Mouse (Mus musculus) cerebellum, adult 8-10 months (tissue): ENCODE measurements around the gene Dazap2.

ENCODE experiments used
- DNase-seq: peaks from one replicate; pipeline ENCODE4 v3.0.0; 2022

The Dazap2 gene

DNA sequence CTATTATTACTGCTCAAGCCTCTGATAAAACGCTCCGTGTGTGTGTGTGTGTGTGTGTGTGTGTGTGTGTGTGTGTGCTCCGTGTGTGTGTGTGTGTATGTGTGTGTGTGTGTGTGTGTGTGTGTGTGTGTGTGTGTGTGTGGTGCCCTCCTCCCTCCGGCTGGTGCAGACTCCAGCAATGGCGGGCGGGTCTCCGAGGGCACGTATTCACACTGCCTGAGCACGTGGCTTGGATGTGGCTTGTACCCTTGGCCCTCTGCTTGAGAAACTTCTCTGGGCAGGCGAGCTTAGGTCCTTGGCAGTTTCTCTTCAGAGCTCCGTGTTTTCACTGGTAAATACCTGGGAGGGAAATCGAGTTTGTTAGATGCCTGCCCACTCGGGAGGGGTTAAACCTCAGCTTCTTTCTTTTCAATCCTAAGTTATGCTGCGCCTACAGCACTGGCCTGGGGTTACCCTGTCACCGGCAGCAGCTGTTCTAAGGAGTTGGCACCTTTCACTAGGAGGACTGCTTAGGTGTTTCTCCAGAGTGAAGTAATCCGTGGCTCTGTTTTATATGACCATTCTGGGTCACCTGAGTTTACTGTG is 26.2 kb downstream of the Dazap2 start:
- no peak for DNase-seq

DNA sequence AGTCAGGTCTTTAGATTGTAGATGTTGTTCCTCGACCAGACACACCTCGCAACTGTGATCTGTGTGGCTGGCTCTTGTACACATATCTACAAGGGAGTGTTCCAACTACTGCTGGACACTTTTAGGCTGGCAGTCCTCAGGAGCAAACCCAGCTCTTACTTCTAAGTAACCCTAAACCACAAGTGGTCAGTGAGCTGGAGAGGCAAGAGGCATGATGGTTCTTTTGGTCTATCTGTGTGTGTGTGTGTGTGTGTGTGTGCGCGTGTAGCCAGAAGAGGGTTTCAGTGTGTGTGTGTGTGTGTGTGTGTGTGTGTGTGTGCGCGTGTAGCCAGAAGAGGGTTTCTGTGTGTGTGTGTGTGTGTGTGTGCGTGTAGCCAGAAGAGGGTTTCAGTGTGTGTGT is 27.3 kb downstream of the Dazap2 start:
- DNase-seq, result no peak

DNA sequence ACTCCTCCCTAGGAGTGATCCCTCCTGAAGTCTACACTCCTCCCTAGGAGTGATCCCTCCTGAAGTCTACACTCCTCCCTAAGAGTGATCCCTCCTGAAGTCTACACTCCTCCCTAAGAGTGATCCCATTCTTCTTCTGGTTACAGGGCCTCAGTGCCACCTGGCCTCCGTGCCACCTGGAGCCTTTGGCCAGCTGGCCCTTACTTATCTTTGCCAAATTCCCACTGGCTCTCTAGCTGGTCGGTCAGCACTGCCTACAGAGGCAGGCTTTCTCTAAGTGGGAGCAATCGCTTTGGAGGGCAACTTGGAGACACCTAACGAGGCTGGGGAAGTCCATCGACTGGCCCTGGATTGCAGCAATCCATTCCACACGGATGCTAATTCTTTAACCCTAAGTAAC is 31.0 kb downstream of the Dazap2 start:
- peak; percentile 54 for DNase-seq

DNA sequence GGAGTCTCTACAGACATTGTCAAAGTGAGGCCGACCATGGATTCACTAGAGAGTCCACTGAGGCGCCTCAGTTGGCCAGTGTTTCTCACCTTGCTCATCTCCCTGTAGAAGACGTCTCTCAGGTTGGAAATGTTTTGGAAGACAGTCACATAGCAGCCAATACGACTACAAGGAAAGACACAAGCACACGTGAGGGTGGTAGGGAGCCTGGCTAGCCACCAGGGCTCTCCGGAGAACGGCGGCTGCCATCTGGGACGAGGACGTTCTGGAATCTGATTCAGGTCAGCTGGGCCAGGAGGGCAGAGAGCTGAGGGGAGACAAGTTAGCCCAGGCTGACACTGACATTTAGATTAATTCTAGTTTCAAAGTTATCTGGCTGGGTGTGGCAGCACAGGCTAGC is 35.0 kb downstream of the Dazap2 start:
- peak; percentile 25 for DNase-seq

DNA sequence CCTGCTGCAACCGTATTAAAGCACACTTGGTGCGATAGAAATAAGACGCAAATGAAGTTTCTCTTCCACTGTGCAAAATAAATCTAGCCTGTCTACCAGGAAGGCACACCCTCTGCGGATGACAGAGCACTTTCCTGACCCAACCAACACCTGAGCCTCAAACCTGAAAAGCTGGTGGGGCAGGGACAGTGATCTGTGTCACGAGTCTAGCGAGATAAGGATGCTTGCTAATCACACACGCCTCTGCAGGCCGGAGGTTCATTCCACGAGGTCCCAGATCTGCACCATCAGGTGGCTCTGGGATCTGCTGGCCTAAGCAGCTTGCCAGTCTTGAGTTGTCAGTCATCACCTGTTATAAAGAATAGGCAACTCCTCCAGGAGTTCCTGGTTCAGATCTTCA is 36.5 kb downstream of the Dazap2 start:
- DNase-seq, result no peak

DNA sequence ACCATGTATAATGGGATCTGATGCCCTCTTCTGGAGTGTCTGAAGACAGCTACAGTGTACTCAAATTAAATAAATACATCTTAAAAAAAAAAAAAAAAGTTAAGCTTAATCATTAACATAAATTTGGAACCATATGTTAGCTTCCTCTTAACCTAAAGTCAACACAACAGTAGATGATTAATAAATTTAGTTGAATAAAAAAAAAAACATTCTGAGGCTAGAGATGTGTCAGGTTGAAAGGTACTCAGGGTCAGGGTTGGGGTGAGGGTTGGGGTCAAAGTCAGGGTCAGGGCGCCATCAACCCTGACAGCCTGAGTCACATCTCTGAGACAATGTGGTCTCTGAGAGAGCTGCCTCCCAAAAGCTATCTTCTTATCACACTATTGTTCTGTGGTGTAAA is 39.1 kb downstream of the Dazap2 start:
- DNase-seq, result no peak

DNA sequence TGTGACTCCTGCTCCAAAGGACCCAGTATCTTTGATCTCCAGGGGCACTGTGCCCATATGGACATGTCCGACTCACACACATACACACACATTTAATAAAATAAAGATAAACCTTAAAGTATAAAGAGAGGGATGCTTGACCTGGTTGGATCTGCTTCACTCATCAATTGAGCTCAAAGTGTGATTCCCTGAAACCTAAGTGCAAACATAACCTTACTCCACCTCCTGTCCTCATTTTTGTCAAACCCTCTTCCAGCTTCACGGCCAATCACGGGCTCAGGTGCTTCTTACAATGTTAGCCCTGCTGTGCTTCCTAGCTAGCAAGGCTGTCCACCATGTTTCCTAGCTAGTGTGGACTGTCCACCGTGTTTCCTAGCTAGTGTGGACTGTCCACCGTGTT is 40.1 kb downstream of the Dazap2 start:
- DNase-seq, result no peak

DNA sequence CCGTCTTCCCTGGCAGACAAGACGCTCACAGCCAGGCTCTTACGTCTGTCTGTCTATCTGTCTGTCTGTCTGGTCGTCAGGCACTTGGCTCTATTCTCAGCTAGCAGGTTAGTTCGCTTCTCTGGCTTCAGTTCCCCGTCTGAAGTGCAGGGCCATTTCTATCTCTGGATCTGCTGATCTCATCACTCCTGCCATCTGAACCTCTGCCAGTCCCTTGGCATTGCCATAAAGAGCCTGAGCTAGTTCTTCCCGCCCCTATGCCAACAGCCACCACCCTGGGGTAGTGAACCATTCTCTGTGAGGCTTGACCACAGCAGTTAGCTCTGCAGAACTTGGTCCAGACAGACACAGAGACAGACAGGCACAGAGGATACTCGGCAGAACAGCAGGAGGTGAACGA is 45.2 kb downstream of the Dazap2 start:
- peak; percentile 23 for DNase-seq

DNA sequence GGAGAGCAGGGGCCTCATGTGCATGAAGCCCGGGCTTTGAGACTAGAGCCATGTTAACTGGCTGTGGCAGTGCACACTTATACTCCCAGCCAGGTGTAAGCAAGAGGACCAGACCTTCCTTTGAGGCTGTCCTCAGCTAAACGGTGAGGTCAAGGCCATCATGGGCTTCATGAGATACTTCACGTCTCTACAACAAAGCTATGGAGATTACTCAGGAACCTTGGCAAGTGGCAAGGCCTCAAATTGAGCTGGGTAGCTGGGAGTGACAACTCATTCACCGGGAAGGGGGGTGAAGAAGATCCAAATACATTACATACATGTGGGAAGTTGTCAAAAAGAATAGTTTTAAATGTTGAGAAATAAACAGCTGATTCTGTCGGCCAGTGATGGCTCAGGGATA is 45.7 kb downstream of the Dazap2 start:
- no peak for DNase-seq

DNA sequence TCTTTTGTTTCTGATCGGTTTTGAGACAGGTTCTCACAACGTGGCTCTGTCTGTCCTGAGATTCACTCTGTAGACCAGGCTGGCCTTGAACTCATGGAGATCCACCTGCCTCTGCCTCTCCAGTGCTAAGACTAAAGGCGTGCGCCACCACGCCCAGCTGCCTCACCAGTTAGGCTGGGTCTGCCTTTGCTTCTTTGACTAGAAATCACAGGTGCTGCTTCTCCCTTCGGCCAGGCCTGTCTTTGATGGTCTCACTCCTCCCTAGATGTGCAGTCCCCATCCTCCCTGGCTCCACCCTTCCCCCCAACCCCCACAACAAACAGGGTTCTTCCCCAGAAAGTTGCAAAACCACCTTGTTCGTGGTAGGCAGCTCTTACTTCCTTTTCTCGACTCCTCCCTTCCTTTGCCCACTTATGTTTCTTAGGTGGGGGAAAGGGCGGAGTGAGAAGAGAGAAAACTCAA is 49.7 kb downstream of the Dazap2 start:
- DNase-seq, result no peak

DNA sequence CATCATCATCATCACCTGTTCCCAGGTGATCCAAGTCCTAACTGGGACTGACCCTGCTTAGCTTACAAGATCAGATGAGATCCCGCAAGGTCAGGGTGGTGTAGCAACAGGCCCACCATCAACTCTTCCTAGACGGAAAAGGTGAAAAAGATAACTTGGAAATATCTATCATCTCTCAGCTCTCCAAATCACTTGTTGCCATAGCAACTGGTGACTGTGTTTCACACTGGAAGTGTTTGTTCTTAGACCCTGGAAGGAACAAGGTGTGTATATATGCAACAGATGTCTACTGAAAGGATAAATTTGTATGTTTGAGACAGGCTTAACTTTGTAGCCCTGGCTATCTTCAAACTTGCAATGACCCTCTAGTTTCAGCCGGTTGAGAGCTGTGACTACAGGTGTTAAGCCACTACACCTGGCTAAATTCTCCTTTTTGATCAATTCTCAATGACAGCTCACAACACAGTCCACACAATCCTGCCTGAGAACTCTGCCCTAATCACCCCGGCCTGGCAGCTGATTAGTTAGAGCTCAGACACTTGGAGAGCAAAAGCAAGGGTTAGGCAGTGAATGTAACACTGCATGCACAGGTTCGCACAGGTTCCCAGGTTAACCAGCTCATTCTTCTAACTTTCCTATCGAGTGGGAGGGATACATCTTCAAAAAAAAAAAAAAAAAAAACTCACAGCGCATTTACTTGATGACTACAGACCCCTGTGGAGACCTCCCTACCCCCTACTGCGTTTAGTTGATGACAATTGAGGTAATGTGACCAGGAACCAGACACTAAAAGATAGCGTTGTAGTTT is 50.5 kb downstream of the Dazap2 start:
- no peak for DNase-seq

DNA sequence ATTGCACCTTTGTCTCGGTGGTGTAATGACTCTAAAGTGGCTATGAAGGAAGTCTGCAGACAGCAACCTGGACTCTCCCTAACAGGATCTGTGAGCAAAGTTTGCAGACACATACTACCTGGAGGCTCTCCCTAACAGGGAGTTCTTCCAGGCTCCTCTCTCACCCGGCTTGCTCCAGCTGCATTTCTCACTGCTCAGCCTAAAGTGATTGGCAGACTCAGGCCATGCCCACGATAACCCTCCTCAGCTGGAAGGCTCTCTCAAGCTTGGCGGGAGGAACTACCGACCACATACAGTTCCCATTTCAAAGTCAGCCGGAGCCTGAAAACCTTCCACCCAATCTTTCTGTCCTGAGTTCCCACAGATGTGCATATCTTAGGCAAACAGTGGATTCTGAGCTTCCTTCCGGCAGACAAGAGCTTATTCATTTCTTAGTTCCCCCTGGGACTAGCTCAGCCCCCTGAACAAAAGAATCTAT is 51.1 kb downstream of the Dazap2 start:
- no peak for DNase-seq

DNA sequence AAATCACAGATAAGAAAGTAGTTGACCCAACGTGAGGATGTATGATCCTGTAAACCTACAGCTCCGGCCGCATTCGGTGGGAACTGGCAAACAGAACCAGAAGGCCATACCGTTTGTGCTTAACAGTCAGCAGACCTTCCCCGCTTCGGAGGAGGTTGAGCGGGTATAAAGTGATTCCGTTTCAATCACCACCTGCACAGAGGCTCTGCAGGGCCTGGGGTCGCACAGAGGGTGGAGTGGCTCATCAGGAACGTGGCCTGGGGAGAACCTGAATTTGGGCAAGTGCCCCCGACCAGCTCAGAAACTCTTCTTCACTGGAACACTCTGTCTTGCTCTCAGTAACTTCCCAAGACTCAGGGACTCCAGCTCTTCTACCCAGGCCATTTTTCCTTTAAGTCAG is 51.7 kb downstream of the Dazap2 start:
- DNase-seq, result no peak

DNA sequence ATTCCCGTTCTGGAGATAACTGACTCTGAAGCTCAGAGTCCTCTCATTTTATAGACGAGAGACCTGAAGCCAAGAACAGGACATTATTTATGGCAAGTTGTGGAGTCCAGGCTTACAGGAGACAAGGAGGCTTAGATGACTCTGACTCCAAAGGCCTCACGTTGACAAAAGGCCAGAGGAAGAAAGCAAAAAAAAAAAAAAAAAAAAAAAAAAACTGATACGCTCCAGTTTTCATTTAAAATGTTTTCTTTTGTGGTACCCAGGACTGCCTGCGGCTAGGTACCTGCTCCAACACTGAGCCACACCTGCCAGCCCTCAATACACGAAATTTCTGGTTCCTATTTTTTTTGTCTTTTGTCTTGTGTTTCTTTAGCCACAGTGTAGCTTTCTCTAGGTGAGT is 52.3 kb downstream of the Dazap2 start:
- no peak for DNase-seq

DNA sequence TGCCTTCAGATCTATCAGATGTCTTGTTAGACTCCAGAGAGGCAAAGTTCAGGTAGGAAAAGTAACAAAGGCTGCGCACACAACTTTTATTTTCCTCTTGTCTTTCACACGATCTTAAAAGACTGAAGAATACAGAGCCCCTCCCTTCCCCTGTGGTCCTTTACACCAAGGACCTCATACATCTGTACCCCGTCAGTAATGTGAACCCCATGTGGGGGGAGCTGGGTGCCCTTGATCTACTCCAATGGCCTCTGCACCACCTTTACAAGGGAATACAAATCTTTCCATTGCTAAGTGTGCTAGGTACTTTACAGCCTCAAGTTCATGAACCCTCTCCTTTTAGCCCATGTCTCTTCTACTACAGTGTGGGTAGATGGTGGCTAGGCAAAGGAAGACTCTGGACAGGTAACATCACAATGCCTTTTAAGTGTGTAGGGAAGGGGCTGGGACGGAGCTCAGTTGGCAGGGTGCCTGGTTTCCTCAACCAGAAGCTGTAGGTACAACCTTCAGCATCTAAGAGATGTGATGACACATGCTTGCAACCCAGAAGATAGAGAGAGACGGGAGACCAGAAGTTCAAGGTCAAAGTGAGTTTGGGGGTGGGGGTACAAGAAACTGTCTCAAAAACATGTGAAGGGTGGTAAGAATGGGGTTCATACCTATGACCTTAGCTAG is 52.9 kb downstream of the Dazap2 start:
- DNase-seq, result no peak

DNA sequence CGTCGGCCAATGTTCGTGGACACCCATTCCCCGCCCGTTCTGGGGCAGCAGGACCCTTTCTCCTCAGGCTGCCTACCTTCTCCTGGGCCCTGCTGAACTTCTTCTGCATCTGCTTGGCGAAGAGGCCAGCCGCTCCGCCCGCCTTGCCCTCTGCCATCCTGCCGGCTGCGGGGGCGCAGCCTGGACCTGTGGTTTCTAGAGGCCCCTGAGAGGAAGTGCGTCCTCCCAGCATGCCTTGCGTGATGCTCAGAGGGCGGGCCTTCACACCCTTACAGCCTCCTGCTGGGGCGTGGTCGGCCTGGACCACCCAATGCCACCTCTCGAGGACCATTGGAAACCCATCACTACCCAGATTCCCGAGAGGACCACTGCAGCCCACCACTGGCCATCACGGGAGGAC is 54.2 kb downstream of the Dazap2 start, which contains the start of gene Bin2:
TSS of gene Bin2 (minus strand) at position 217 of the 400 bp plus-strand sequence.
- no peak for DNase-seq

DNA sequence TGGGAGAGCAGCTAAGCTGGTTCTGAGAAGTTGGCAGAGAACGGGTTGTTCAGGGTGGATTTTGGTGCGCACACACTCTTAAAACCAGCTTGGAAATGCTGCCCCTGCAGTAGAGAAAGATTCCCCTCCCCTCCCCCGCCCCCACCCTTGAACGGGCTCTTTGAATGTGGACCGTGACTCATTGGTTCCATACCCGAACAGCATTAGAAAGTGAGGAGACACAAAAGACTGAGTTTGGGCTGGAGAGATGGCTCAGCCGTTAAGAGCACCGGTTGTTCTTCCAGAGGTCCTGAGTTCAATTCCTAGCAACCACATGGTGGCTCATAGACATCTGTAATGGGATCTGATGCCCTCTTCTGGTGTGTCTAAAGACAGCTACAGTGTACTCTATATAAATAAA is 54.9 kb downstream of the Dazap2 start:
- no peak for DNase-seq
